Mouse (Mus musculus): Measurements from ENCODE around the gene Zcrb1.
"Not testable (repeated sequence)": the region's sequence is repeated elsewhere in the genome, so short reads cannot be mapped to it uniquely, and the experiment has no call there.

Gene Zcrb1

GRCm38 (mm10) chr15:93397826-93398698 is at the start of gene Zcrb1, which contains the start of gene Pphln1:
TSS of gene Zcrb1 (minus strand) at chr15:93398334.
TSS of gene Pphln1 (plus strand) at chr15:93398350.
- peak; percentile 81 to 92 for DNase-seq (ENCODE audit: low spot score in 2 of 2)

- no peak for DNase-seq (ENCODE audit: low spot score in 2 of 2)
Observed at GRCm38 (mm10) chr15:93443676-93444075, 45.5 kb upstream of the Zcrb1 start.

- DNase-seq (ENCODE audit: low spot score in 2 of 2): no peak
Observed at GRCm38 (mm10) chr15:93442271-93442670, 44.1 kb upstream of the Zcrb1 start.

GRCm38 (mm10) chr15:93438663-93439062 is 40.5 kb upstream of the Zcrb1 start:
- peak in 1 of 2 experiments; percentile 28 for DNase-seq (ENCODE audit: low spot score in 2 of 2)

- no peak for DNase-seq (ENCODE audit: low spot score in 2 of 2)
Observed at GRCm38 (mm10) chr15:93435998-93436397, 37.9 kb upstream of the Zcrb1 start.

- DNase-seq (ENCODE audit: low spot score in 2 of 2): no peak
Observed at GRCm38 (mm10) chr15:93433811-93434210, 35.7 kb upstream of the Zcrb1 start.

GRCm38 (mm10) chr15:93422537-93422936 is 24.4 kb upstream of the Zcrb1 start:
- DNase-seq (ENCODE audit: low spot score in 2 of 2): no peak

GRCm38 (mm10) chr15:93420596-93420995 is 22.5 kb upstream of the Zcrb1 start:
- DNase-seq (ENCODE audit: low spot score in 2 of 2): no peak

GRCm38 (mm10) chr15:93416300-93416699 is 18.2 kb upstream of the Zcrb1 start:
- DNase-seq (ENCODE audit: low spot score in 2 of 2): no peak

GRCm38 (mm10) chr15:93414456-93414855 is 16.3 kb upstream of the Zcrb1 start:
- DNase-seq (ENCODE audit: low spot score in 2 of 2): no peak

- no peak for DNase-seq (ENCODE audit: low spot score in 2 of 2)
Observed at GRCm38 (mm10) chr15:93412445-93412844, 14.3 kb upstream of the Zcrb1 start.

- DNase-seq (ENCODE audit: low spot score in 2 of 2): no peak
Observed at GRCm38 (mm10) chr15:93406492-93406891, 8.4 kb upstream of the Zcrb1 start.

GRCm38 (mm10) chr15:93405446-93405986 is 7.4 kb upstream of the Zcrb1 start:
- DNase-seq (ENCODE audit: low spot score in 2 of 2): no peak

GRCm38 (mm10) chr15:93404849-93405248 is 6.7 kb upstream of the Zcrb1 start:
- no peak for DNase-seq (ENCODE audit: low spot score in 2 of 2)

- DNase-seq (ENCODE audit: low spot score in 2 of 2): no peak
Observed at GRCm38 (mm10) chr15:93402730-93403129, 4.6 kb upstream of the Zcrb1 start.

GRCm38 (mm10) chr15:93401446-93401845 is 3.3 kb upstream of the Zcrb1 start:
- DNase-seq (ENCODE audit: low spot score in 2 of 2): no peak

GRCm38 (mm10) chr15:93398699-93399540 is 786 bp upstream of the Zcrb1 start:
- DNase-seq (ENCODE audit: low spot score in 2 of 2): peak; percentile 15 to 64

- DNase-seq (ENCODE audit: low spot score in 2 of 2): no peak
Observed at GRCm38 (mm10) chr15:93397269-93397668, 865 bp downstream of the Zcrb1 start.

- no peak for DNase-seq (ENCODE audit: low spot score in 2 of 2)
Observed at GRCm38 (mm10) chr15:93381337-93381736, 16.8 kb downstream of the Zcrb1 start.

- DNase-seq (ENCODE audit: low spot score in 2 of 2): no peak
Observed at GRCm38 (mm10) chr15:93379177-93379576, 19.0 kb downstream of the Zcrb1 start.

GRCm38 (mm10) chr15:93375696-93376095 is 22.4 kb downstream of the Zcrb1 start:
- DNase-seq (ENCODE audit: low spot score in 2 of 2): no peak

- DNase-seq (ENCODE audit: low spot score in 2 of 2): not testable (repeated sequence)
Observed at GRCm38 (mm10) chr15:93372525-93373119, 25.5 kb downstream of the Zcrb1 start.

Measured in spleen, postnatal 4 days (tissue).